Mouse (Mus musculus) kidney, postnatal 4 days (tissue): ENCODE results near the gene Pycr2.

Source experiments
- DNase-seq, 2 experiments: peaks; one replicate each; pipeline ENCODE4 v3.0.0; 2021; ENCODE audit warnings: mixed read lengths in 2 of 2

Pycr2 gene

DNA sequence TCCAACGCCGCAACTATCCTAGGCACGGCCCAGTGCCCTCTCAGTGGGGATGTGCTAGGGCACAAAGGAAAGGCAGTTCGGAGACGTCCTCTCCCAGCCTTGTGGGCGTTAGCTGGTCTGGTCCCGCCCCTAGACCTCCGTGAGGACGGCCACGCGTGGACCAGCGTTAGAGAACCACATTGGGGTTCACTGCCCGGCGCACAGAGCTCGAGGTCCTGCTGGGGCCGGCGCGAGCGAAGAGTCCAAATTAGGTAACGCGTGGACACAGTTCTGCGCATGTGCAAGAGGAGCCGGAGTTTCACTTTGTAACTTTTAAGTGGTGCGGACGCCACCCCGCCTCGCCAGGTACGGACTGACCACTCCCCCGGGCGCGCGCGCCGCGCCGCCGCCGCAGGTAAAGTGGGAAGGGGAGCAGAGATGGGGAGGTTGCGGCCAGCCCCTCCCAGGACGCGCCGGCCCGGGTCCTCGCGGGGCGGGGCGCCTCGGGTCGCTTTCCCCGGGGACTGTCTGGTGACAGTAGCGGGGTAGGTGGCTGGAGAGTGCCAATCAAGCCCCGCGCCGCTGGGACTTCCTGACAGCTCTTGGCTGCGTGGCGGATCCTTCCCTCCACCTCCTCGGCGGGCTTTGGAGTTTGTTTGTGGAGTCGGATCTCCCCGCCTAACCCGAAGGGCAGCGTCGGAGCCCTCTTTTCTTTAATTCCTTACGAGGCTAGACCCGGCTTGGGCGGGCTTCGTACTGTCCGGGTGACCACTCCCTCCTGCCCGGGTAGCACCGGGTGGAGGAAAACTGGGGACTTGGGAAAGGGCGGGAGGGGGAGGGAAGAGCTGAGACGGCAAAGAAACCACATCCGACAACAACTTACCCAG is 38.3 kb downstream of the Pycr2 start, which contains the start of gene Tmem63a:
Tmem63a (plus strand) TSS at position 179 of the 866 bp plus-strand sequence.
- DNase-seq: peak; percentile 83 to 90

DNA sequence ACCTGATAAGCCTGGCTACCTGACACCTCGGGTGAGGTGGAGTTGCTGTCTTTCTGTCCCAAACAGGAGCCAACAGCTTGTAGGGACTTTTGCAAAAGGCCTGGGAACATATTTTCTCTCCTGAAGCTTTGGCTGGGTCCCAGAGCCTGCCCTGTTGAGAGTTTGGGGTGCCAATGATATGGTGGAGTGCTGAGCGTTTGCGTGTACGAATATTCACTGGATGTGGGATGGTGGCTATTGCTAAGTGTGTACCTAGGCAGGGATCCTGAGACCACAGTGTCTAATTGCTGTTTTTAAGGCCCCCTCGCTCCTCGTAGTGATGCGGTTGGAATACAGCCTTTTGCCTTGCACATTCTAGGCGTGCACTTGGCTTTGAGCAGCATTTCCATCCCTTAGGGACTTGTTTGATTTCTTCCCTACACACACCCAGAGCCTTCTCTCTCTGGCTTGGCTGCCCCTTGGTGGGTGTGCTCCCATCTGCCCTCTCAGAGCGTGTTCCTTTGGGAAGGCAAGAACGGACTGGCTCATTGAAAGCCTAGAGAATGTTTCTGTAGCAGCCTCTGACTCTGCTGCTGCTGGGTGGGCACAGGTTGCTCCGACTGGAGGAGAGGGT is 39.0 kb downstream of the Pycr2 start:
- DNase-seq: no peak

DNA sequence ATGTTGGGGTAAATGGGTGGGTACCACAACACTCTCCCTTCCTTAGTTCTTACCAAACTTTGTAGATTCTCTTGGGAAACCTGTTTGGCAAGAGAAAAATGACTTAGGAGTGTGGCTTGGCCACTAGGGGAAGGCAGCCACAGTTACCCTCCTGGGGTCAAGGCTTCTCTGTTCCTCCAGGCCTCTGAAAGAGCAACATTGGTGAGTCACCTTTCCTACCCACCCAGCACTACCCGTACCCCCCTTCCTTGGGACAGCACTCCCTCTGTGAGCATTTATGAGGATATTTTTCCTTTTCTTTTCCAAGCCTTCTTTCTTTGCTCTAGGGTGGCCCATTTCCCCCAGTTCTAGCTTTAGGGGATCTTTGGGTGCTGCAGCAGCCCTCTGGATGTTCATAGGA is 39.8 kb downstream of the Pycr2 start:
- DNase-seq: no peak

DNA sequence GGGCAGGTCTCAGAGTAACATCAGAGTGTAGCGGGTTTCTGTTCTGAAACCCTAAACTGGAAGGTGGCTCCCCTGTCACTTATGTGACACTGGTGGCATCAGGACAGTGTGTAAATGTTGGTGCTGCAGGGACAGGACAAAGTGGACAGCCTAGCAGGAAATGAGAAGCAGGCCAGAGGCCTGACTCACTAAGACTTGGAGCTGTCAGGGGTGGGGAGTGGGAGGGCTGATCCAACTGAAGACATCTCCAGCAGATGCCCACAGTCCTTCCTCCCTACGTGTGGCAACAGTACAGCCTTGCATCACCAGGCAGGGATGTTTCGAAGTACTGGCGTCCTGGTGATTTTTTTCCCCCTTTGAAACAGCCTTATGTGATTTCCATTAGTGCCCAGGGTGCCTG is 40.5 kb downstream of the Pycr2 start:
- DNase-seq: no peak

DNA sequence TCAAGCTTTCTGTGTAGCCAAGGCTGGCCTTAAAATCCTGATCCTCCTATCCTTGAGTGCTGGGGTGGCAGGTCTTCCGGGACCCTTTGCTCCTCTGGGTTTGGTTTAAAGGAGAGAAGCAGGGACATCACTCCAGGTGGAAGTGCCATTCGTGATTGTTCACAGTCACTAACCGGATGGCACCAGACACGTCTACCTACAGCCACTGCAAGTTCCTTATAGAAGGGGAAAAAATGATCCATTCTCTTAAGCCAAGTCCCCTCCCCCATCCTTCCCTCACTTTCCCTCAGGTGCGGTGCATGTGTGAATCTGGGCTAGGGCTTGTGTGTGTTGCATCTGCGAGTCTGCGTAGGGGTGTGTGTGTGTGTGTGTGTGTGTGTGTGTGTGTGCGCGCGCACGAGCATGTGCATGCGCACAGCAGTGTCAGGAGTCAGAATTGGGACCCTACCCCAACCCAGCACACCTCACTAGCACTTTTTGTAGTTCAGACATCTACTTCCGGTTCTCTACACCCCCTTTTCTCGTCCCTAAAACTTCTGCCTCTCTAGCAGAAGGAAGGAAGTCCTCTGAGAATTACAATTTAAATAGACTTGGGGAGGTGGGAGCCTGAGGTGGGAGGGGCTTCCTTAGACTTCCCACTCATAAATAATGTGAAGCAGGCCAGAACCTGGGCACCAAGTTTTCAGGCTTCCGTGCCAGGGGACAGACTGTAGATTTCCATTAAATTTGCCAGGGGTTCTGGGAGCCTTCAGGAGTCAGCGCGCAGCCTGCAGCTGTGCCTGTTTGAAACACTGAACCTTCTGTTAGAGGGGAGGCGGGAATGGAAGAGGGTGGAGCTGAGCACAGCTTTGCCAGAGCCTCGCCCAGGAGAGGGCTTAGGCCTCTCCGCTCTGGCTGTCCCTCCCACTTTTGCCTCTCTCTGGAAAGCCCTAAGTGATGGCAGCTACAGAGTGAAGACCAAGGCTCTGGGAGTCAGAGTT is 41.2 kb downstream of the Pycr2 start:
- DNase-seq: peak; percentile 69 to 78

DNA sequence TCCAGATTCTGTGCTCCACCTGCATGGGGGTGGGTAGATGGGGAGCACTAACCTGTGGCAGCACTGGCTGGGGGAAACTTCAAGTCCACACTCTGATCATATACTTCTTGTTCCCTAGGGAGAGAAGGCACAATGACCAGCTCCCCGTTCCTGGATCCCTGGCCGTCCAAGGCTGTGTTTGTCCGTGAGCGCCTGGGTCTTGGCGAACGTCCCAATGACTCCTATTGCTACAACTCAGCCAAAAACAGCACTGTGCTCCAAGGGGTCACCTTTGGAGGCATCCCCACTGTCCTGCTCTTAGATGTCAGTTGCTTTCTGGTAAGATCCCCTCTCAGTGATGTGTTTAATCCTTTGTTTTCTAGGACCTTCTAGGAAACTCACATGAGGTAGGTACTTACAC is 42.4 kb downstream of the Pycr2 start:
- DNase-seq: no peak

DNA sequence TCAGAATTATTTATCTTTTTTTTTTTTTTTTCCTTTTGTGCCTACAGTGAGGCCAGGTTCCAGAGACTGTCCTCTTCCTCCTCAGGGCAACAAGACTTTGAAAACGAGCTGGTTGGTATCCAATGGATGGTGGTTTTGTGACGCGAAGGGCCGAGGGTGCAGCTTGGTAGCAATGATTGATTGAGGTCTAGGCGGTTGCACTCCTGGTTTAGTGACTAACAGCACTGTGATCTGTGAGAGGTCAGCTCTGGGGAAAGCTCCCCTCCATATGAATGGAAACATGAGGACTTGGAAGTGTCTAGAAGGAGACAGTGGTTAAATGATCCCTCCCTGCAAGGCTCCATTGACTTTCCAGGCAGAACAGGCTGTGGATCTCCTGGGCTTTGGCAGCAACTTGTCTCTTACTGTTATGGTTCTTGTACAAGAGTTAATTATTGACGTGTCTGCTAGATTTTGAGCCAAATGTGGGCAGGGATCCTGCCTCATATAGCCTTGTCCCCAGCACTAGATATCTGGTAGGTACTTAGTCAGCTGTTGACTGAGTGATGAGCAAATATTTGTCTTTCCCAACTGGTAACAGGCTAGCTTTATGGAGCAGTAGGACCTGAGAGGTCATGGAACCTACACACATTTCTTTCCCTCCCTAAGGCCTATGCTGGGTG is 48.1 kb downstream of the Pycr2 start:
- no peak for DNase-seq

DNA sequence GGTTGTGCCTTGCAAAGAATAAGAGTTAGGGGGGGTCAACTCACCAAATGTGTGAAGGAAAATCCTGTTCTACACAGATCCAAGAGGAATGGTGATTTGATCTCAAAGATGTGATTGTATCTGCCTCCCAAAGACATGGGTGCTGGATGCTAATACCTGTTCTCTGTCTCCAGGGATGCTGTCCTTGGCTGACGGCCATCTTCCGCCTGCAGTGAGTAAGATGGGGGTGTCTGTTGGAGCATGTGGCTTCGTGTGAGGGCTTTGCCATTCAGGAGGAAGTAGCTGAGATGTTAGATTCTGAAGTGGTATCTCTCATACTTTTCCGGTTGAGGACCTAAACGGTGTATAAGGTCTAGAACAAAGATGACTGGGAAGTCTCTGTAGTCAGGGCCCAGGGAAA is 48.7 kb downstream of the Pycr2 start:
- DNase-seq: no peak

DNA sequence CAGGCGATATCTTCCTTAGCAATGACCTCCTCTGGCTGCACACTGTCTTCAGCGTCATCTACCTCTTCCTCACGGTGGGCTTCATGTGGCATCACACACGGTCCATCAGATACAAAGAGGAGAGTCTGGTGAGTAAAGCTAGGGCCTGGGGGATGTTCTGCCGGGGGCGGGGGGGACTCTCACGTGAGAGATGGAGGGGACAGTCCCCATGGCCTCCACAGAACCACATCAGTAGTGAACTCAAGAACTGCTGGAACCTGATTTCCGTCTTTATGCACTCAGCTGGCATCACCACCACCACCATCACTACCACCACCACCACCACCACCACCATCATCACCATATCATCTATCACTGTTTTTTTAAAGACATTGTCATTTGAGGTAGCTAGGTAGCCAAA is 52.3 kb downstream of the Pycr2 start:
- no peak for DNase-seq

DNA sequence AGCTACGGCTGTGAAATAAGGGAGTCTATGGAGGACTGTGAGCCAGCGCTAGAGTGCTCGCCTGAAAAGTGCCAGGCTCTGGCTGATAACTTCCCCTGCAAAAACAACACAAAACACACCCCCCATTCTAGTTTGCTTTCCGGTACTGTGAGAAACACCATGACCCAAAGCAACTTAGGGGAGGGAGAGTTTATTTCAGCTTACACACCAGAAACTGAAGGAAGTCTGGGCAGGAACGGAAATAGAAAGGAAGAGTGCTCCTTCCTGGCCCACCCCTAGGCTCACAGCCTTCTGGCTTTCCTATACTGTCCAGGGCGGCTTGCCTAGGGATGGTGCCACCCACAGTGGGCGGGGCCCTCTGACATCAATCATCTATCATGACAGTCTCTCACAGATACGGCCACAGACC is 52.9 kb downstream of the Pycr2 start:
- DNase-seq: peak; percentile 62 to 69
